Mouse (Mus musculus): Measurements from ENCODE around the gene Tmc3. TPM values are rescaled to one million over a fixed set of nuclear protein-coding genes. Genes with fewer than 3 reads are reported as not detected.

Gene Tmc3
- polyA plus RNA-seq, 1 experiment from 2014 or later = 0.21 TPM

DNA sequence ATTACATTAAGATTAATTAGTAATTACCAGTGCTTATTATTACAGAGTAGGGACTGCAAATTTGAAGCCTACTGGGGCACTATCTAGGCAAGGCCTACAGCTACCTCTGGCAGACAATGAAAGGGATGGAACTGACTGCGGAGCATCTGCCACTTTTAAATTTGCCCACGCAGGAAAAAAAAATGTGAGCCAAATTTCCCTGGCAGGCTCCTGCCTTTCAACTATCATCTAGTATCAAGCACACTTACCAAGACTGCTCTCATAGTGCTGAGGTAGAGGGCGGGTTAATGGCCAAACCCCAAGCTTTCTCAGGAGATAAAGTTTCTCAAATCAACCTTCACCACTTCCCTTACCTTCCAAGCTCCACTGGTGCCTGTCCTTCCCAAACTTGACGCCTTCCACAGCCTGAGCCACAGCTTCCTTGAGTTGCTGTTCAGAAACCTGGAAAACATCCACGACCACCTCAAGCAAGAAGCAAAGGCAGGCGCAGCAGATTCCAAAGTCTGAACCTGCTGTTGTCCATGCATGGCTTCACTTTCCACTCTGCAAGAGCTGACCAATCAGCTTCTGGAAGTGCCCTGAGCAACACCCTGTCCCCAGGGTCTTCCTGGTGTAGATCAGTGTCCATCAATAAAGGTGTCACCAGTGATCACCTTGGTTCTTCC, 78.1 kb downstream of the Tmc3 start:
- Histone ChIP-seq H3K27ac (ENCODE audit: low read depth, low read length) (no peak overlapping the region), H3K27me3 (ENCODE audit: control insufficient read depth, insufficient read depth, low read length) (no peaks in the 10 kb centered on the region), H3K4me2 (no peak overlapping the region), H3K9me3 (replicated peaks; ENCODE audit: control insufficient read depth, low read length) (no peaks in the 10 kb centered on the region), H3K4me1 (ENCODE audit: control insufficient read depth, insufficient read depth, low read length) (no peaks in the 10 kb centered on the region), H3K4me3 (ENCODE audit: low read depth, low read length) (no peak overlapping the region), H3K9ac (ENCODE audit: low read depth, low read length) (no peak overlapping the region), H3K36me3 (ENCODE audit: control insufficient read depth, insufficient read depth, low read length) (no peaks in the 10 kb centered on the region)
- WGBS (ENCODE audit: insufficient replicate concordance) = 76% methylated on average over 6 of the region's 6 CpGs
- ATAC-seq (replicated peaks; ENCODE audit: insufficient number of reproducible peaks, low FRiP score, low TSS enrichment) = no peak

DNA sequence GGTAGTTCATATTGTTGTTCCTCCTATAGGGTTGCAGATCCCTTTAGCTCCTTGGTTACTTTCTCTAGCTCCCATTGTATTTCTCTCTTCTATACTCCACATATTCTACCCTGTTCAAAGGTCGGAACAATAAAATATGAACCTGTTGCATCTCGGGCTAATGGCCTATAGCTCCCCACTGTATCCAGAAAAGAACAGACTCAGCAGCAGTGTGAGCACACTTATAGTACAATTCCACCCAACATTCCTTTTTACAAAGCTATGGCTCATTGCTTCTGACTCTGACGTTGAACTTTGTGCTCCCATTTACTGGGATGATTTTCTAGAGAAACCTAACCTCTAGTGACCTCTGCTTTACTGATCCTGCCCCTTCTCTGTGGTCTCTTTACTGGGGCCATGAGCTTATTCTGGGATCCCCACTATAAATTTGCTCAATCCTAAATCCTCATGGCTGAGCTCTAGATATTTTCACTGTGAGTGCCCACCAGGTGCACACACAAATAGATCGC, 81.4 kb downstream of the Tmc3 start:
- H3K9me3 ChIP-seq (replicated peaks; ENCODE audit: control insufficient read depth, low read length) = no peaks in the 10 kb centered on the region
- H3K4me2 ChIP-seq = no peak overlapping the region
- H3K4me1 ChIP-seq (ENCODE audit: control insufficient read depth, insufficient read depth, low read length) = no peaks in the 10 kb centered on the region
- no peak overlapping the region for H3K4me3 ChIP-seq (ENCODE audit: low read depth, low read length)
- H3K9ac ChIP-seq (ENCODE audit: low read depth, low read length) = no peak overlapping the region
- WGBS (ENCODE audit: insufficient replicate concordance) = 82% methylated on average over 4 of the region's 4 CpGs
- H3K27ac ChIP-seq (ENCODE audit: low read depth, low read length) = no peak overlapping the region
- H3K27me3 ChIP-seq (ENCODE audit: control insufficient read depth, insufficient read depth, low read length) = no peaks in the 10 kb centered on the region
- no peak for ATAC-seq (replicated peaks; ENCODE audit: insufficient number of reproducible peaks, low FRiP score, low TSS enrichment)
- H3K36me3 ChIP-seq (ENCODE audit: control insufficient read depth, insufficient read depth, low read length) = no peaks in the 10 kb centered on the region

DNA sequence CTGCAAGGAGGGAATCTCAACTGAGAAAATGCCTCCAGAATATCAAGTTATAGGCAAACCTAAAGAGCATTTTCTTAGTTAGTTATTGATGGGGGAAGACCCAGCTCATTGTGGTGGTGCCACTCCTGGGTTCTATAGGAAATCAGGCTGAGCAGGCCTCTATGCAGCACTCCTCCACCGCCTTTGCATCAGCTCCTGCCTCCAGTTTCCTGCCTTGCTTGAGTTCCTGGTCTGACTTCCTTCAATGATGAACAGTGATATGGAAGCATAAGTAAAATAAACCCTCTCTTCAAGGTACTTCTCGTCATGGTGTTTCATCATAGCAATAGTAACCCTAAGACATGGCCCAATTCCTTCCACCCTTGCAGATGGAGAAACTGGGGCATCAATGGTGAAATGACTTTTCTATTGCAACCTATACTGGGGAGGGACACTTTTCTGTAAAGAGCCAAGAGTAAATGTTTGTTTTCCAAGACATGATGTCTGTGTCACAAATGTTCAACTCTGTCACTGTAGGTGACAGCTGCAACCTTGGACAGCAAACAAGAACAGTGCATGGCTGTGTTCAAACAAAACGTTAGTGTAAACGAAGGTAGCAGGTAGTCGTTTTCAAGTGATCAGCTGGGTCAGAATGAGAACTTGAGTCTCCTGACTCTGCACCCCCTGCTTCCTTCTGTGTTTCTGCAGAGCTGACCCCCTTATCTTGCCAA, 83.4 kb downstream of the Tmc3 start:
- ATAC-seq (replicated peaks; ENCODE audit: insufficient number of reproducible peaks, low FRiP score, low TSS enrichment) = no peak

DNA sequence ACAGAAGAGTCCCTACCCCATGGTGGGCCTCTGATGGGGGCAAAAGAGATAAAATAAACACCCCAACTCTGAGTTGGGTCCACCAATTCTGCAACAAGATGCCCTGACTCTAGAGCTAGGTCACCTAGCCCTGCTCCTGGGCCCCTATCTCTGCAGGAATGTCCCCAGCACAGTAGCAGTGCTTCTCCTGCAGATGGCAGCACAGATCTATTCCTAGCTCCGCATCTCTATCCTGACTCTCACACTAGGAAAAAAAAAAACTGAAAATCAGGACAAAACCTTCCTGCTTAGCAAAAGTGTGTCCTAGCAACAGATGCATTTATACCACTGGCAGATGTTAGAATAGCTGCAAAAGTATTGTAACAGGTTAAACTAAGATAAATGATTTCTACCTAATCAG, 84.0 kb downstream of the Tmc3 start:
- H3K4me3 ChIP-seq (ENCODE audit: low read depth, low read length) = no peak overlapping the region
- ATAC-seq (replicated peaks; ENCODE audit: insufficient number of reproducible peaks, low FRiP score, low TSS enrichment) = no peak
- H3K4me1 ChIP-seq (ENCODE audit: control insufficient read depth, insufficient read depth, low read length) = no peaks in the 10 kb centered on the region
- H3K9ac ChIP-seq (ENCODE audit: low read depth, low read length) = no peak overlapping the region
- H3K9me3 ChIP-seq (replicated peaks; ENCODE audit: control insufficient read depth, low read length) = no peaks in the 10 kb centered on the region
- H3K27me3 ChIP-seq (ENCODE audit: control insufficient read depth, insufficient read depth, low read length) = no peaks in the 10 kb centered on the region
- 19% methylated on average over 1 of the region's 1 CpGs for WGBS (ENCODE audit: insufficient replicate concordance)
- H3K4me2 ChIP-seq = no peak overlapping the region
- H3K36me3 ChIP-seq (ENCODE audit: control insufficient read depth, insufficient read depth, low read length) = no peaks in the 10 kb centered on the region
- no peak overlapping the region for H3K27ac ChIP-seq (ENCODE audit: low read depth, low read length)

More for the DNA sequence above, 83.4 kb downstream of the Tmc3 start:
- WGBS (ENCODE audit: insufficient replicate concordance) = 69% methylated on average over 5 of the region's 5 CpGs
- no peaks in the 10 kb centered on the region for H3K36me3 ChIP-seq (ENCODE audit: control insufficient read depth, insufficient read depth, low read length)
- H3K4me2 ChIP-seq = no peak overlapping the region
- H3K9ac ChIP-seq (ENCODE audit: low read depth, low read length) = no peak overlapping the region
- no peaks in the 10 kb centered on the region for H3K4me1 ChIP-seq (ENCODE audit: control insufficient read depth, insufficient read depth, low read length)
- no peaks in the 10 kb centered on the region for H3K9me3 ChIP-seq (replicated peaks; ENCODE audit: control insufficient read depth, low read length)
- no peak overlapping the region for H3K27ac ChIP-seq (ENCODE audit: low read depth, low read length)
- no peaks in the 10 kb centered on the region for H3K27me3 ChIP-seq (ENCODE audit: control insufficient read depth, insufficient read depth, low read length)
- H3K4me3 ChIP-seq (ENCODE audit: low read depth, low read length) = no peak overlapping the region

DNA sequence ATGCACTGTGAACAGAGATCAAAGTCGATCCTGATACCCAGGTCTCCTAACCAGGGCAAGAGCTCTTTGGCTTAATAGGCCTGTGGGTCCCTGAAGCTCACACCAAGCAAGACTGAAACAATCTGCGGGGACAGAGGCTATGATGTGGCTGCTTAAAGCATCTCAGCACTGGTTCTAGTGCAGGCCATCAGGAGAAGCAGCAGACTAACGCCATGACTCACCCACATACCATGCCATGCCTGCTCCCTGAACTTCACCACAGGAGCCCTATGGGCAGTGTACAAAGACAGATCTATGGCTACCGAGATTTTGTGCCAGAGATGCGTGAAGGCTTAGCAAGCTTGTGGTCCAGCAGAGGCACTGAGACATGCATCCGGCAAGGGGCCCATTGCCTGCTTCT, 86.8 kb downstream of the Tmc3 start:
- no peak overlapping the region for H3K27ac ChIP-seq (ENCODE audit: low read depth, low read length)
- no peaks in the 10 kb centered on the region for H3K27me3 ChIP-seq (ENCODE audit: control insufficient read depth, insufficient read depth, low read length)
- no peak for ATAC-seq (replicated peaks; ENCODE audit: insufficient number of reproducible peaks, low FRiP score, low TSS enrichment)
- 85% methylated on average over 6 of the region's 6 CpGs for WGBS (ENCODE audit: insufficient replicate concordance)
- no peak overlapping the region for H3K4me2 ChIP-seq
- no peaks in the 10 kb centered on the region for H3K36me3 ChIP-seq (ENCODE audit: control insufficient read depth, insufficient read depth, low read length)
- H3K4me3 ChIP-seq (ENCODE audit: low read depth, low read length) = no peak overlapping the region
- H3K9me3 ChIP-seq (replicated peaks; ENCODE audit: control insufficient read depth, low read length) = no peaks in the 10 kb centered on the region
- no peaks in the 10 kb centered on the region for H3K4me1 ChIP-seq (ENCODE audit: control insufficient read depth, insufficient read depth, low read length)
- H3K9ac ChIP-seq (ENCODE audit: low read depth, low read length) = no peak overlapping the region

Other genes with a start within 250 kb of the Tmc3 start
- 30.0 and 33.5 TPM in 2 replicates for gene Stard5, start 47.0 kb downstream of the Tmc3 start, polyA plus RNA-seq (2014; fragmentation: Nextera tagmentation; extraction: Ambion mirVana)
- 1.5 and 2.1 TPM in 2 replicates for gene Il16, start 160.8 kb downstream of the Tmc3 start, polyA plus RNA-seq (2014; fragmentation: Nextera tagmentation; extraction: Ambion mirVana)
- gene Cfap161, start 210.0 kb downstream of the Tmc3 start, polyA plus RNA-seq (2014; fragmentation: Nextera tagmentation; extraction: Ambion mirVana) = 3.6 and 5.2 TPM in 2 replicates

Data from heart, embryonic 11.5 days (tissue).